Mouse (Mus musculus) liver, postnatal 0 days (tissue): ENCODE measurements around the gene Cpb2.

Experiments used
- CTCF ChIP-seq: sonication (generic); IDR thresholded peaks from 2 replicates; pipeline ENCODE4 v1.5.1; 2016; ENCODE audit warnings: antibody characterized with exemption, low read depth
- EP300 ChIP-seq: IDR thresholded peaks from 2 replicates; pipeline ENCODE4 v1.6.1; 2016; ENCODE audit warnings: antibody characterized with exemption, low read depth, mild to moderate bottlenecking

DNA sequence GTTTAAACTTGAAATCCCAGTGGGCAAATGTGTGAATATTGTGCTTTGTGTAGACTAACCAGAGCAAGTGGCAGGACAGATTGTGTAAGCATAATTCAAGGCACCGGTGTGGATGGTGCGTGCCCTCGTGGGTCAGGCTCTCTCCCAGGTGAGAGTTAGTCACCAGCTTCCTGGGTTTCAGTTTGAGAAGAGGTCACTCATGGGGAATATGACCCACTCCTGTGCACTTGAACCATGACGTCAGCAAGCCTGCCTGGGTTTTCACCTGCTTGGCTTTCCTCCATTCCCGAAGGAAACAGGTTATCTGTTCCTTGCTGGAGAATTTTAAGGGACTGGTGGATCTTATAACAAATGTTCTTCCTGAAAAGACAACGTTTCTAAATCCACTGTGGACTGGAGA, 19.7 kb upstream of the Cpb2 start:
- TF ChIP-seq EP300 (no peak), CTCF (no peak)
